Mouse (Mus musculus): ENCODE measurements at regions not wholly inside any gene's neighbourhood (a gene's known extent, or its start where the extent isn't known, plus 50 kb on each side); places are given as distances from the start of the nearest gene placed in this dataset.

- no peak for DNase-seq (ENCODE audit: low spot score)
- no peak for ATAC-seq (ENCODE audit: extremely low read depth, insufficient number of reproducible peaks, low FRiP score, poor library complexity, severe bottlenecking)
- H3K36me3 ChIP-seq (replicated peaks), result no peaks in the 10 kb centered on the region
- no peaks in the 10 kb centered on the region for H3K4me1 ChIP-seq (ENCODE audit: insufficient read depth, low read depth, low read length)
- TF ChIP-seq POLR2AphosphoS5 (IDR thresholded peaks at IDR 0.05; ENCODE audit: insufficient replicate concordance, low read depth, low read length) (no peak), CTCF (IDR thresholded peaks at IDR 0.05; ENCODE audit: low read depth, low read length) (no peak), TAL1 (conservative IDR thresholded peaks at IDR 0.05; ENCODE audit: low read depth, low read length) (no peak), GATA2 (IDR thresholded peaks at IDR 0.05; ENCODE audit: borderline replicate concordance, low read depth, low read length) (no peak), GATA1 (IDR thresholded peaks at IDR 0.05; ENCODE audit: borderline replicate concordance, low read length) (no peak)
- no peaks in the 10 kb centered on the region for H3K9me3 ChIP-seq (replicated peaks)
- no peak overlapping the region for H3K4me3 ChIP-seq (ENCODE audit: low read depth, low read length)
- H3K27me3 ChIP-seq (ENCODE audit: insufficient read depth, low read length), result no peaks in the 10 kb centered on the region
Measured at GRCm38 (mm10) chr9:41412174-41412757, 250.8 kb upstream of the Ubash3b start.

DNA sequence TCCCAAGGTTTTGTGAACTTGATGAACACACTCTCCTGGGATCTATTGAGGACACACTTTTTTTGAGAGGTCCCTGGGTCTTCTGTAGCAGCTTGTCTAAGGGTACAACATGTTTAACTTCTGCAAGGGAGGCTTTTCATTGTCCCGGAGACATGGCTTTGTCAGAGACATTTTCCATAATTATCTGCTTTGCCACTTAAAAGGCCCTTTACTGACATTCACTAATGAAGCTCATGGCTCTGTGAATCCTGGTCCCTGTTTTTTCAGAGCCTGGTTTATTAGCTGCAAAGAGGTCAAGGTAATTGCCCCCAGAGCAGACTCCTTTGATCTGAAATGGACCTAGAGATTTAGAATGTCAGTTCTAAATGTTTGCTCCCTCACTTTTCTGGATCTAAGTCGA lies 246.8 kb upstream of the Ubash3b start:
- no peaks in the 10 kb centered on the region for H3K36me3 ChIP-seq (replicated peaks)
- no peak for DNase-seq (ENCODE audit: low spot score)
- ATAC-seq (ENCODE audit: extremely low read depth, insufficient number of reproducible peaks, low FRiP score, poor library complexity, severe bottlenecking), result no peak
- H3K4me3 ChIP-seq (ENCODE audit: low read depth, low read length), result no peak overlapping the region
- no peaks in the 10 kb centered on the region for H3K4me1 ChIP-seq (ENCODE audit: insufficient read depth, low read depth, low read length)
- no peaks in the 10 kb centered on the region for H3K9me3 ChIP-seq (replicated peaks)
- TF ChIP-seq CTCF (IDR thresholded peaks at IDR 0.05; ENCODE audit: low read depth, low read length), result no peak
- no peak for TF ChIP-seq GATA2 (IDR thresholded peaks at IDR 0.05; ENCODE audit: borderline replicate concordance, low read depth, low read length)
- TF ChIP-seq GATA1 (IDR thresholded peaks at IDR 0.05; ENCODE audit: borderline replicate concordance, low read length), result no peak
- TF ChIP-seq POLR2AphosphoS5 (IDR thresholded peaks at IDR 0.05; ENCODE audit: insufficient replicate concordance, low read depth, low read length), result no peak
- no peak for TF ChIP-seq TAL1 (conservative IDR thresholded peaks at IDR 0.05; ENCODE audit: low read depth, low read length)
- no peaks in the 10 kb centered on the region for H3K27me3 ChIP-seq (ENCODE audit: insufficient read depth, low read length)

DNA sequence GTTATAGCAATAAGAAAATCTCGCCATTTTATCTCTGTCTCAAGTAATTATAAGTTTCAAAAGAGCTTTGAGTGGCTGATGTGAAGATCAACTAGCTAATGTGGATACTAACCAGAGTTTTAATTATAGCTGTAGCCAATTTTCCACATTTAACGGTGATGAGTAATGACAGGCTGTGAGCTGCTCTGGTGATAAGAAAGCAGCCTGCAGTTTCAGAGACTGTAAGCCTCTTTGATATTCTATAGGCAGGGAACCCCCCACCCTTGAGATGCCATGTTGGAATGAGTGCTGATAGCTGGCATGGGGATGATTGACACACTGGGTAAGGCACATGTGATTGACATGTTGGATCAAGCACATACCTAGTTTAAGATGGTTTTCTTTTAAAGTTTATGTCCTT lies 245.6 kb upstream of the Ubash3b start:
- H3K4me1 ChIP-seq (ENCODE audit: insufficient read depth, low read depth, low read length), result no peaks in the 10 kb centered on the region

DNA sequence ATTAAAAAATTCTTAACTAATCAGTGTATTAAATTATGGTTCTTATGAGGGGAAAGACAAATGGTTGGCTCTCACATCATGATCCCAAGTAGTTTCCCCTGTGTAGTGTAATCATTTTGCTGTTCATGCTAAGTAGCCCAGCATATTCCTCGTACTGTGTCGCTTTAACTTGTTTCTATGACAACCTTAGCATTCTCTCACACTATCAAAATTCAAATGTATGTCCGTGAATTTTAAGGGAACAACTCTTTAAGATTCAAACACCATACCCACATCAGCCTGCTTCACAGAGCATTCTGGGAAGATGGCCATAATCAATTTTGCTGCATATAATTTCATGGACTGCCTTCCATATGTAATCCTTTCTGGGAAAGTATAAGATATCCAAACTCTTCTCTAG lies 241.4 kb upstream of the Ubash3b start:
- H3K36me3 ChIP-seq (replicated peaks), result no peaks in the 10 kb centered on the region
- H3K4me3 ChIP-seq (ENCODE audit: low read depth, low read length), result no peak overlapping the region
- DNase-seq (ENCODE audit: low spot score) (no peak), ATAC-seq (ENCODE audit: extremely low read depth, insufficient number of reproducible peaks, low FRiP score, poor library complexity, severe bottlenecking) (no peak)
- H3K9me3 ChIP-seq (replicated peaks), result no peaks in the 10 kb centered on the region
- H3K4me1 ChIP-seq (ENCODE audit: insufficient read depth, low read depth, low read length), result no peaks in the 10 kb centered on the region
- TF ChIP-seq POLR2AphosphoS5 (IDR thresholded peaks at IDR 0.05; ENCODE audit: insufficient replicate concordance, low read depth, low read length), result no peak
- no peaks in the 10 kb centered on the region for H3K27me3 ChIP-seq (ENCODE audit: insufficient read depth, low read length)

More for the DNA sequence above, 245.6 kb upstream of the Ubash3b start:
- ATAC-seq (ENCODE audit: extremely low read depth, insufficient number of reproducible peaks, low FRiP score, poor library complexity, severe bottlenecking) (no peak), DNase-seq (ENCODE audit: low spot score) (no peak)
- no peaks in the 10 kb centered on the region for H3K36me3 ChIP-seq (replicated peaks)
- no peaks in the 10 kb centered on the region for H3K27me3 ChIP-seq (ENCODE audit: insufficient read depth, low read length)
- no peak overlapping the region for H3K4me3 ChIP-seq (ENCODE audit: low read depth, low read length)
- no peak for TF ChIP-seq TAL1 (conservative IDR thresholded peaks at IDR 0.05; ENCODE audit: low read depth, low read length)
- no peak for TF ChIP-seq GATA2 (IDR thresholded peaks at IDR 0.05; ENCODE audit: borderline replicate concordance, low read depth, low read length)
- TF ChIP-seq GATA1 (IDR thresholded peaks at IDR 0.05; ENCODE audit: borderline replicate concordance, low read length), result no peak
- TF ChIP-seq CTCF (IDR thresholded peaks at IDR 0.05; ENCODE audit: low read depth, low read length), result no peak
- no peak for TF ChIP-seq POLR2AphosphoS5 (IDR thresholded peaks at IDR 0.05; ENCODE audit: insufficient replicate concordance, low read depth, low read length)
- no peaks in the 10 kb centered on the region for H3K9me3 ChIP-seq (replicated peaks)

GRCm38 (mm10) chr9:41400950-41401349 lies 239.5 kb upstream of the Ubash3b start:
- DNase-seq (ENCODE audit: low spot score), result no peak
- no peaks in the 10 kb centered on the region for H3K27me3 ChIP-seq (ENCODE audit: insufficient read depth, low read length)
- TF ChIP-seq TAL1 (conservative IDR thresholded peaks at IDR 0.05; ENCODE audit: low read depth, low read length) (no peak), POLR2AphosphoS5 (IDR thresholded peaks at IDR 0.05; ENCODE audit: insufficient replicate concordance, low read depth, low read length) (no peak), GATA1 (IDR thresholded peaks at IDR 0.05; ENCODE audit: borderline replicate concordance, low read length) (no peak), CTCF (IDR thresholded peaks at IDR 0.05; ENCODE audit: low read depth, low read length) (no peak), GATA2 (IDR thresholded peaks at IDR 0.05; ENCODE audit: borderline replicate concordance, low read depth, low read length) (no peak)
- no peaks in the 10 kb centered on the region for H3K4me1 ChIP-seq (ENCODE audit: insufficient read depth, low read depth, low read length)
- no peaks in the 10 kb centered on the region for H3K9me3 ChIP-seq (replicated peaks)
- no peak for ATAC-seq (ENCODE audit: extremely low read depth, insufficient number of reproducible peaks, low FRiP score, poor library complexity, severe bottlenecking)
- no peaks in the 10 kb centered on the region for H3K36me3 ChIP-seq (replicated peaks)
- no peak overlapping the region for H3K4me3 ChIP-seq (ENCODE audit: low read depth, low read length)

DNA sequence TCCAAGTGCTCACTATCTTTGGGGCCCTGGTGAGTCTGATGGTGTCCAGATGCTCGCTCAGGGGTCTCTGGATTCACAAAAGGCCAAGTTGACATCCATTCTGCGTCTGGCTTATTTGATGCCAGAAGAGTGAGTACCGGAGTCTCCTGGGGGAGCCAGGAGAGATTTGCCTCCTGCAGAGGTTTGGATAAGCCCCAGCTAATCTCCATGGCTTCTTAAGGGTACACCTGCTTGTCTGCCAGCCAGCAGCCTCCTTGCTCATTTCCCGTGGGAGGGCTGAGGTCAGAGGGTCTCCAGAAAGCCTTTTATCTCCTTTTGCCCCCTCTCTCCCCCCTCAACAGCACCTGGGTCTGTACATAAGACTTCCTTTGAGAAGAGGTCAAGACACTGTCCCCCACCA lies 234.0 kb upstream of the Ubash3b start:
- ATAC-seq (ENCODE audit: extremely low read depth, insufficient number of reproducible peaks, low FRiP score, poor library complexity, severe bottlenecking) (no peak), DNase-seq (ENCODE audit: low spot score) (no peak)
- Histone ChIP-seq H3K36me3 (replicated peaks) (no peaks in the 10 kb centered on the region), H3K27me3 (ENCODE audit: insufficient read depth, low read length) (no peaks in the 10 kb centered on the region), H3K4me3 (ENCODE audit: low read depth, low read length) (no peak overlapping the region), H3K4me1 (ENCODE audit: insufficient read depth, low read depth, low read length) (no peaks in the 10 kb centered on the region), H3K9me3 (replicated peaks) (no peaks in the 10 kb centered on the region)
- TF ChIP-seq GATA1 (IDR thresholded peaks at IDR 0.05; ENCODE audit: borderline replicate concordance, low read length) (no peak), TAL1 (conservative IDR thresholded peaks at IDR 0.05; ENCODE audit: low read depth, low read length) (no peak), CTCF (IDR thresholded peaks at IDR 0.05; ENCODE audit: low read depth, low read length) (no peak), POLR2AphosphoS5 (IDR thresholded peaks at IDR 0.05; ENCODE audit: insufficient replicate concordance, low read depth, low read length) (no peak), GATA2 (IDR thresholded peaks at IDR 0.05; ENCODE audit: borderline replicate concordance, low read depth, low read length) (no peak)

All from G1E (cell line).